Mouse (Mus musculus) layer of hippocampus, adult 18-20 months (tissue): Measurements from ENCODE around the gene Krt75. TPM values are rescaled to one million over a fixed set of nuclear protein-coding genes. Genes with fewer than 3 reads are reported as not detected.
A peak's percentile ranks its signal among the peaks of the same experiment; 100 is the strongest.

Source experiments
- DNase-seq, 2 experiments: peaks; one replicate each; pipeline ENCODE4 v3.0.0; 2022; ENCODE audit warnings: low spot score in 2 of 2
- long read RNA-seq: library from polyadenylated mRNA; stranded (forward); transcript quantifications from one replicate; pipeline ENCODE4 v2.0.0, GENCODE M21; 2021
- total RNA-seq, 2 experiments: library from RNA; stranded (reverse); gene quantifications; 2 replicates each; pipeline ENCODE4 v1.2.3; 2021

The Krt75 gene
- not detected for total RNA-seq
- long read RNA-seq: 0 reads

DNA sequence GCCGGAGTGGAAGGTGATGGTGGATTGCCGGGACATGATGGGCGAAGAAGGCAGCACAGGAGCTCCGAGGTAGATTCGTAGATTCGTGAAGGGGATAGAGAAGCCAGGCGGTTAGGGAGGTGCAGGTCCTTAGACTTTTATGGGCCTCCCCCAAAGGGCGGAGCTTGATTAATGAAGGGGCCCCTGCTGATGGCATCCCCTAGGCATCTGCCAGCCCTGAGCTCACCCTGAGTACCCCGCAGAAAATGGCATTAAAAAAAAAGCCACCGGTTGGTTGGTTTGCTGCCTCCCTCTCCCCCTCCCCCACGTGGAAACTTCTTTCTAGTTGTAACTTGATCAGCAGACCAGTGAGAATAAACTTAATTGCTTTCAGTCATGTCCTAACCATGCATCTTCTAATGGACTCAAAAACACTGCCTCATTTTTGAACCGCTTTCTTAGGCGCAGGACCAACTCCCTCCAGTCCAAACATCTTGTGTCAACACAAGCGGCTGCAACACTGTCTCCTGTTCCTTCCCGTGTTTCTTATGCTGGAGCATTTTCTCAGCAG, at the start of gene Krt75:
Gene Krt75 (minus strand): TSS at position 109 of the 550 bp plus-strand sequence.
- DNase-seq: no peak

DNA sequence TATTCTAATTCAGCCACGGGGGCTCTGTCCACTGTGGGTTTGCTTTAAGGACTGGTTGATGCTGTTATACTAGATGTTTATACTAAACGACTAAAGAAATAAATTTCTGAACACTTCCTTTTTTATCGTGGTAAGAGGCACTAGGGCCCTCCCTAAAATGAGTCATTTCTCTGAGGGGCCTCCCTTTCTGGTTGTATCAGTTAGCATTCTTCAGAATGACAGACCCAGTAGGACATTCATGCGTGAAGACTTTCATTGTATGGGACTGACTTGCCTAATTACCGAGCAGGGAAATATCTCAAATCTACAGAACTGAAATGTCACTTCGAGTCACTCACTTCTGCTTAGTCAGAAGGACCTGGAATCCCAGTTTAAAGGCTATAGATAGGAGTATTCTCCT, 25.4 kb upstream of the Krt75 start:
- no peak for DNase-seq

DNA sequence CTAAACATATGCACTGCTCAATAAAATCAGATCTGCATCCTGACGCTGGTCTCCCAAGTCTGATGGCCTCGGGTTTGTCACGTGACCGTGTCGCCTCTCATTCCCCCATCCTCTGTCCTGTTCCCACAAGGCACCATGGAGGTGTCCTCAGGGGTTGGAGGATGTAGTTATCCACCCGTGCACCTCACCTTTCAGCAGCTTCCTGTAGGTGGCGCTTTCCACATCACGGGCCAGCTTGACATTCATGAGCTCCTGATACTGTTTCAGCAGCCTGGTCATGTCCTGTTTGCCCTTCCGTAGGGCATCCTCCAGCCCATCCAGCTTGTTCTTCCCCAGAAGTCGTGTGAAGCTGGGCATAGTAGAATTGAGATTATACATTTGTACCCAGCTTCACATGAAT, 14.5 kb upstream of the Krt75 start:
- no peak for DNase-seq

DNA sequence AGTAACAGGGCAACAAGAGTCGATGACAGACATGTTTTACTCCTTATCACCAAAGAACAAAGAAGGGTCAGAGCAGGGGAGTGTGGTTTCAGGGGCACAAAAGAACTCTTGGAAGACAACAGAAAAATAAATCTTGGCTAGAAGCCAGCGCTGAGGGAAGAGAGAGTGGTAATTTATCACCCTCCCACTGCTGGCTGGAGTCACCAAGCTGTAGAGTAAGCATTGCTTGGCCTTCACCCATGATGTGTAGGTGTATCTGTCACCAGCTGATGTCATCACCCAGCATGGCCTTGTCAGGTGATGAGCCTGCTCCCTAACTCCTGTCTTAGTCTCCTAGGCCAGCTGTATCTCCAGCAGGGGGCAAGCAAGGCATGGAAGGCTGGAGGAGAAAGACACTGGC, 10.8 kb upstream of the Krt75 start:
- peak in 1 of 2 experiments; percentile 25 for DNase-seq

DNA sequence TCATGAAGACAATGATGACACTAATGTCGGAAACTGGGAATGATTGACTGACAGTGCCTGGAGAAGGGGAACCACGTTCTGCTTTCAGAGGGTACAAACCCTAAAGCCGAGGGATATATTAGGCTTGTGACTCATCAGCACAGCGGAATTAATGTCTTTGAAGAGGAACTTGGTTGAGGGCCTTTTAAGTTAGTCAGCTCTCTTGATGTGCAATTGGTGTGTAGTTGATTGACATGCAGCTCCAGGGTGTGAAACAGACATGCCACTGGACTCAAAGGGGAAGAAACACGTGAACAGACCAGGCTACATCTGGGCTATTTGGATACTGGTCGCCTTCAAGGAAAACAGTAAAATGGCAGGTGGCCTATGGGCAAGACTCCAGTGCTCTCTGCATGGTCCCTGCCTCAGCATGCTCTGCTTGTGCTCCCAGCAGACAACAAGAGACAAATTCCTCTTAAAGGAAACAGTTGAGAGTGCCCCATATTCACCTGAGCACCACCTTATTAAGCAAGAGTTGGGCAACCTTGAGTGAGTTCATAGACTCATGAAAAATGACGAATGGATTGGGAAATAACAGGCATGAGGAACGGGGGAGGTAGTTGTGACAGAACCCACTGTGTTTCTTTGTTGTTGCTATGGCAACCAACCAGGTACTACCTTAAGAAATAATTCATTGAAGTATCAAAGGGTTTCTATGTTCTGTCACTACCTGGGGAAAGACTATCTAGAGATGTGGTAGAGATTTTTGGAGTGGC, 9.7 kb upstream of the Krt75 start:
- no peak for DNase-seq

DNA sequence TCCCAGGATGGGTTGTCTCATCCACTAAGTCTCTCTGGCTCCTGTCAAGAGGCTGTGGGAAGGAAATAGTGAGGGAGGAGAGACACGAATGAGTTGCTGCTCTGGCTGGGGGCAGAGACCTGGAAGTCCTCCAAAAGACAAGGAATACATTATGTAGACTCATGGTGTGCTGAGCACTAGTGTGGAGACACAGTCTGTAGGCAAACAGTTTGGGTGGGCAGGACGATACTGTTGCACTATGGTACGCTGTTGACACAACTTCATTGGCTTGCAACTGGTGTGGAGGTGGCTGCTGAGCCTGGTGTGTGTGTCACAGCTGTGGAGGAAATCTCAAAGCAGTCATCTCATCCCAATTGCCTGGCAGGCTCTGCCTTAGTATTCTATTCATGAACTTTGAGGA, 8.0 kb upstream of the Krt75 start:
- DNase-seq: no peak

DNA sequence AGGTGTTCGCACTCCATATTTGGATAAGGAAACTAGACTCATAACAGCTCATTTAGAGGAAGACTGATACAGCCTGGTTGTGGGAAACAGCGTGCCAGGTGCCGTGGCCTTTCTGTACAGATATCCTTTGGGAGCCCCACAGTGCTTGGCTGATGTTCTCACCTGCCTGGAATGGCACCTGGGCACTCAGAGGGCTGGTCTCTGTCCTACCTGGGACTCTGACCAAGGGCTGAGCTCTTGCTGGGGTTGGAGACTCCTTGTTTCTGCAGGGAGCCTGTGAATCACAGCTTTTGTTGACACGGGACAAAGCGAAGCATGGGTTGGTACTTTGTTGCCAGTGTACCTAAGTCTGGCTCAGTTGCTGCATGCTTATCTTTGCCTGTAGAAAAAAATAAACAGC, 1.8 kb upstream of the Krt75 start:
- DNase-seq: no peak

DNA sequence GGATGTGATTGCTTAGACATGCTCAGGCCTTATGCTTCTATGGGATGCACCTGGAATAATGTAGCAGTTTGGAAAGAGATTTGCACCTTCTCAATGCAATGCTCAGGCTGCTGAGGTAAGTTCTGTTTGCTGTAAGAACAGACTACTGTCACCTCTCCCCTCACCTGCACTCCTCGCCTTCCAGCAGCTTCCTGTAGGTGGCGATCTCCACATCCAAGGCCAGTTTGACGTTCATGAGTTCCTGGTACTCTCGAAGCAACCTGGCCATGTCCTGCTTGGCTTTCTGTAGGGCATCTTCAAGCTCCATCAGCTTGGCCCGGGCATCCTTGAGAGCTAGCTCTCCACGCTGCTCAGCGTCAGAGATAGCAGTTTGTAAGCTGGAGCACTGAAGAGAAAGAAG, 5.9 kb downstream of the Krt75 start:
- no peak for DNase-seq

DNA sequence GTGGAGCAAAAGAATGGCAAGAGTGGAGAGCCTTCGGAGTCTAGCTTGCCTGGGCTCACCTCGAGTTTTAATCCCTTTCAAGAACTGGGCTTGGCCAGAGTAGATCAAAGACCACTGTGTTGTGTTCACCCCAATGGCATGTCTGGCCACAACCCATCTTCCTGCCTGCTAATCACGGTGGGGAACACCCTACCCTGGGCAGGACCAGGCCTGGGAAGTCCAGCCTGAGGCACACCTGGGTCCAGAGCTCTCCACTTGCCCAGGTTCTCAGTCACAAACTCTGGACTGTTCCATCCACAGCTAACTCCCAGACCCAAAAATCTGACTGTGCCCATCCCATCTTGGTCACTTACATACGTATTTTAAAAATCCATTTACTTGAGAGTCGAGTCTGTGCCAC, 10.9 kb downstream of the Krt75 start, which contains the start of gene Krt90:
Gene Krt90 (minus strand): TSS at position 101 of the 400 bp plus-strand sequence.
- DNase-seq: no peak

DNA sequence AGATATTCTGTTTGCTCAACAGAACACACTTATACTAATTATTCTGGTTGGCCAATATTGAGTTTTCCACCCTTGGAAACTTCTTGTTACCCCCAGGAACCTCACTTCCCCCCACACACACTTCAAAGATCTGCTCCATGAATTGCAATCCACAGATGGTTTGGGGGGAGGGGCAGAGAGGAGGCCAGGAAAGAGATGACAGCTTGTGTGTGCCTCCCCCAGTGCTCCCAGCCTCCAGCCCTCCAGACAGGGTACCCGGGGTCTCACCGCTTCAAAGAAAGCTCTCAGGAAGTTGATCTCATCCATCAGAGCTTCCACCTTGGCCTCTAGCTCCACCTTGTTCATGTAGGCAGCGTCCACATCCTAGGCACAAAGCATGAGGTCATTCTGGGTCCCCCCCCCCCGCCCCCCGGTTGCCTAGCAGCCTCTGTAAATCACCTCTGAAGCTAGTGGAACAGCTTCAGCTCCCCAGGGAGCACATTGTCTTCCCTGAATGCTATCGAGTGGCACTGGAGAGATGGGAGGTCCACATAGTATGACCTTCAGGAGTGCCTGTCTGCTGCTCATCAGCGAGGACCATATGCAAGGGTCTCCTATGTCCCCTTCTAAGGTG, 15.6 kb downstream of the Krt75 start:
- peak in 1 of 2 experiments; percentile 59 for DNase-seq

DNA sequence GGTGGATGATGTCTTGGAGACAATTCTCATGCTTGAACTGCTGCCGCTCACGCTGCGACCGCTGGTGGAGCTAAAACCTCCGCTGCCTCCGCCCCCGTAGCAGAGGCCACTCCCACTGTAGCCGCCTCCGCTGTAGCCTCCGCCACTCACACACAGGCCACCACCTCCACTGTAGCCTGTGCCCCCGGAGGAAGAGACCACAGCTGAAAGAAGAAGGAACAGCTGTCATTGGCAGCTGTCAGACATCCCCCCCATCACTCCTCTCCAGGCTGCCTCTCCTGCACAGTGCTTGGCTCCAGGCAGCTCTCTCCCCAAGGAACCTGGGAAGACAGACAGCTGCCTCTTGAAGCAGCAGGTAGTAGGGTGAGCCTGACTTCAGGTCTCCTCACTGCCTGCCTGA, 20.5 kb downstream of the Krt75 start:
- DNase-seq: no peak

DNA sequence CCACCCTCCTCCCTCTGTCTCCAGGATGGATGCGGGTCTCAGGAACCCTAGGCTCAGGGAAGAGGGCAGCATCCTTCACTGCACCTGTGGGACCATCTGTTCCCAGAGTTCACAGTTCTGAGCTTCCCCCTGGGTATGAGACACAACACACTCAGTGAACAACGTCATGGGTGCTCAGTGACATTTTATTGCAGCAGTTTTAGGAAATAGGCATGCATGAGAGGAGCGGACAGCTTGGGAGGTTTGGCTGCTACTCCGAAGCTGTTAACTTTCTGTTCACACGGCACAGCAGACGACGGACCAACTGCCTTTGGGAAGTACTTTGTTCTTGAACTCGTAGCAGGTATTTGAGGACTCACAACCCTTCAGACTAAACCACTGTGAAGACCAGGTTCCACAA, 21.5 kb downstream of the Krt75 start:
- DNase-seq: peak in 1 of 2 experiments; percentile 41

DNA sequence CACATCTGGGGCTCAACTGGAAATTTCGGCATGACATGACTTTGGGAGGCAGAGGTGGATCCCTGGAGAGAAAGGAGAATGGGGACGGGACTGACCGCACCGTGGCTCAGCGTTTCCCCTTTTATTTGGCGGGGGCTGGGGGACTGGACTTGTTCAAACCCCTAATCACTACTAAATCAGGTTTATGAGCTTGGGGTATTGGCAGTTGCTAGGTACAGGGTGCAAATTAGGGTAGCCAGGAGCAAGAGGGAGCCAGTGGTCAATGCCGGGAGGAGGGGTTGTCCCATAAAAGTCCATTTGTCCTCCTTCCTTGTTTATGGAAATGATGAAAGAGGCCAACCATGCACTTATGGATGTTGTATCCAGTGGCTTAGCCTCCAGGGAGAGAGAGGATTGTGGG, 23.1 kb downstream of the Krt75 start, which contains the start of gene Krt82:
Gene Krt82 (minus strand): TSS at position 101 of the 400 bp plus-strand sequence.
- no peak for DNase-seq

DNA sequence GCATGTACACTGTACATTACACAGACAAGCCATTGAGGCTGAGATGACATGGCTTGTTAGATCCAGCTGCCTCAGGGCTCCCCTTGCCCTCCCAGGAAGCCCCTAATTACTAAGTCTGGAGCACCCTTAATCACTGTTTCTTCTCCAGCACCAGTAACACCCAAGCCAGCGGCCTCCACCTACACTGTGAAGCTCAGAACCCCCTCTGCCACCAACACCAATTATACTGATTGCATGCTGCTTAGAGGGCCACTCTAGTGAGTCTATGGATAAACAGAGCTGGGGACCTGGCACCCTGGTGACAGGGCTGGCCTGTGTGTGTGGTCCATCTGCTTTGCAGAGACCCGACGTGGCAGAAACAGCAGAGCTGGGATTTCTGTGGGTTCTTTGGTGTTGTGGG, 29.2 kb downstream of the Krt75 start:
- DNase-seq: no peak

DNA sequence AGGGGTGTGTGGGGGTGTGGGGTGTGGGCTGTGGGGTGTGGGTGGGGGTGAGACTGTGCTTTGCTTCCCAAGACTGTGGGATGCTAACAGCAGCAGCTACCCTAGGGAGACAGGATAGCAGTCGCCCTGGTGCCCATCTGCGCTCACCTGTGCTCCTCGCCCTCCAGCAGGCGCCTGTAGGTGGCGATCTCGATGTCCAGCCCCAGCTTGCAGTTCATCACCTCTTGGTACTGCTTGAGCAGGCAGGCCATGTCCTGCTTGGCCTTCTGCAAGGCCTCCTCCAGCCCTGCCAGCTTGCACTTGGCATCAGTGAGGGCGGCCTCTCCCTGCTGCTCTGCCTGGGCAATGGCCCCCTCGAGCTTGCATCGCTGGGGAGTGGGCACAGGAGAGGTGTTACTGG, 31.2 kb downstream of the Krt75 start:
- DNase-seq: no peak

DNA sequence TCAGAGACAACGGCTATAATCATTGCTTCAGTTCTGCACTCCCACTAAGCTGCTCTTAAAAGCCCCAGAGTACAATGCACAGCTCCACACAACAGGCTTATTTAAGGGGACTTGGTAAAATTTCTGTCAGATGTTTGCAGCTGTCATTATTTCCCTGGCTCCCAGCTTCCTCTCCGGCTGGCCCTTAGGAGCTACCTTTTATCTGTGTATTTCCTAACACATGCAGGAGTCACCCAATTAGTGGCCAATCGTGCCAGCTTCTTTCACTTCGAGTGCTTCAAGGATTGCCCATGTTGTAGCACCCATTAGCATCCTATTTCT, 35.2 kb downstream of the Krt75 start:
- no peak for DNase-seq

DNA sequence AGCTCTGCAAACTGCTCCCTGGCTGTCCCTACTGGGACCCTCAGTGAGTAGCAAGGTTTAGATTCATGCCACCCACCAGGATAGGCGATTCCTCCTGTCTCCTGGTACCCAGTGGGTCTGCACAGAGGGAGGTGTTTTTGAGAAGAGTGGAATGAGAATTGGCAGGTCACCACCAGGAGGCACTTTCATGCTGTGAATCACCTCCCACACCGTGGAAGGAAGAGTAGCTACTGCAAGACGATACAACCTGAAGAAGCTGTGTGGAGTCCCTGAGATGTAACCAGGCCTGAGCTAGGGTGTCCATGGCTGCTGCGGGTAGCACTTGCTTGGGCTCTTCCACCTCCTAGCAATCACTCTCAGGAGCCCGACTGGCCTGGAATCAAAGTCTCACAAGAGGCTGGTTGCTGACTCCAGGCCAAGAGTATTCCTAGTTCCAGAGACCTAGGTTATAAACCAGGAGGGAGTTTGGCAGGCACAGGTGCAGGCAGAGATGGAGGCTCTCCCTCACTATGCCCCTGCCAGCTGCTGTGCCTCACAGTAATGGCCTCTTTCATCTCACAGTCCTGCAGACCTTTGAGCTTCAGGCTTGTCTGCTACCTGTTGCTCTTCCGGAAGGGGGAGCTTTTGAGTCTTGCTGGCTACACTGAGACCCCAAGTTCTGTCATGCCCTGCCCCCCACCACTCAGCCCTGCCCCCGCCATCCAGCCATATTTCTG, 35.7 kb downstream of the Krt75 start:
- DNase-seq: no peak

DNA sequence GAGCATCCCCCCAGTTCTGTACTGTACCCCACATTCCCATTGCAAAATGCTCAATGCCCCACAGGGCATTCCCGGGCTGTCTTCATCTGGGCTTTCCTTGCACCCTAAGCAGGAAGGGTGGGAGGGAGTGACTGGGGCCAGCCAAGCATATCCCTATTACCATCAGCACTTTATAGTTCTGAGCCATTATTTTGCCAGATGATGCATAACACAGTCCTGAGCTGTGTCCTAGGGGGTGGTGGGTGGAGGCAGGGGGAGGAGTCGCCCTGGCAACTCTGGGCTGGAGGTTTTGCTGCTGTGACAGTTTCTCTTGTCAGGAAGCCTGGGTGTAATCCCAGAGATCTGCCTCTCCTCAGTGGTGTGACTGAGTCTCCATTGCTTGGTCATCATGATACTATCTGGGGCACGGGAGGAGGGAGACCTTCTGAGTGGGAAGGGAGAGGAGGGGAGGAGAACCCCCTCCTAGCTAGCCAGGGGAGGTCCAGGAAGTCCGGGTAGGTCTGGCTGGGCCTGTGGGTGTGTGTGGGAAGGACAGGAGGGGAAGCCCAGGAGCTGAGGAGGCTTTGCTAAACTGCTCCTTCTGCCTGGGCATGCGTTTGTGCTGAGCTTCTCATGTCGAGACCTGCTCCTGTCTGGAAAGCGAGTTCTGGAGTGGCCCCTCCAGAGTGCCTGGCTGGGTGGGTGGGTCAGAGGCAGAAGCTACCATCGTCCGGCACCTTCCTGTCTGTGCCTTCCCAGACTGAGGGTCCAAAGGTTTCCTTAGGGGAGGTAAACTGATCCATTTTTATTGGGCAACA, 37.5 kb downstream of the Krt75 start:
- DNase-seq: peak in 1 of 2 experiments; percentile 31

DNA sequence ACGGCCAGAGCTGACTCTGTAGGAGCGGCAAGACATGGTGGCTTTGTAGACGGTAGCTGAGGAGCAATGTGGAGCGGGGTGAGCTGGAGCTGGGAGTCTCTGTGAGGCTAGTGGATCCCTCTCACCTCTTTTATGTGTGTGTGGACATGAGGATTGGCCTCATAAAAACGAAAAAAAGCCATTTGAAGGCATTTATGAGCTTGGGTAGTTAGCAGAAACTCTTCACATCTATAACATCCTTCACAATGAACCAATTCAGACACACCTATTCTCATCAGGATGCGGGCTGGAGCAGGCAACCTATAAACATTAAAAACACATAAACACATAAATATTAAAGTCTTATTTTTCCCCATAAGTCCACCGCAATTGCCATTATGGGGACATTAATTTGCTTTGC, 41.0 kb downstream of the Krt75 start, which contains the start of gene Krt84:
Gene Krt84 (minus strand): TSS at position 101 of the 400 bp plus-strand sequence.
- no peak for DNase-seq

DNA sequence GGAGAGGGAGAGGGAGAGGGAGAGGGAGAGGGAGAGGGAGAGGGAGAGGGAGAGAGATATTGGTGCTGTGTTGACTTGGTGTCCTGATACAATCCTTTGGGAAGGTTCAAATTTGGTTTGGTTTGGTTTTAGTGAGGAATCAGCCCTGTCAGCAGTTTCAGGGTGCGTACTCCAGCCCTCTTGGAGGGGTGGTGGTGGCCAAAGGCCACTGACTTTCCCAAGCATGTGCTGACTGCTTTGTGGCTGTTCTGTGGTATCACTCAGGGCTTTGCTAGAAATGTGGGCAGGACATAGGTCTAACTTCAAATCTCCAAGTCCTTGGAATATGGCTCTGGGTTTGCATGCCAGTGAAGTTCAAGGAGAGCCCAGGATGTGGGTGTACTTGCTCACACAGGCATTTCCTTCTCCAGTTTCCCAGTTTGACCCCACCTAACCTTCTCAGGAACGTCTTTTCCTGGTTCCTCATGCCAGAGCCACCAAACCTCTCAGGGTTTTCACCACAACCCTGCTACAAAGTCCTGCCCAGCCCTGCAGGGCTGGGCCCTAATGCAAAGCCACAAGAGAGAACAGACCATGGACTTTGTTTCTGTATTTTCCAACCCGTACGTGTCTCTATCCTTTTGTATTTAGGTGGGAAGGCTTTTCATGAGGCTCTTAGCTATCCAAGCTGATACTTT, 51.0 kb downstream of the Krt75 start:
- no peak for DNase-seq

DNA sequence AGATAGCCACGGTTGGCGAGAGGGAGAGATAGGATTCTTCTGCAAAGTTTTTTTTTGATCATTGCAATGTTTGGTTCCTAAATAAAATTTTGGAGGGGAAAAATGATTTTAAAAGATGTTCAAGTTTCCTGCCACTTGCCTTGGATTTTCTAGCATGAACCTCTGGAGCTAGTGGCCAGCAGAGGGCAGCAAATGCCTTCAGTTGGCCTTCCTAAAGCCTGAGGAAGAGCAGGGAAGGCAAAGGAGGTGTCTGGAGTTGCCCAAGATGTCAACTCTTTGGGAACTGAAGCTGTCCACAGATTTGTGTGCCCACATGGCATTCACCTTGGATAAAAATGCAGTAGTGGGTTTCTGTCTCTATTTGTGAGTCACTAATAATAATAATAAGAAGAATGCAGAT, 53.9 kb downstream of the Krt75 start:
- DNase-seq: peak; percentile 70 to 86
